Mouse (Mus musculus) c-Kit-positive CD71-negative TER-119-negative erythroid progenitor cells, embryonic 14.5 days (primary cell): ENCODE data around the gene Akr1c19.

Experiments
- DNase-seq: peaks from one replicate; pipeline ENCODE4 v3.0.0-alpha.2; 2013; ENCODE audit warnings: low read depth

The Akr1c19 gene

DNA sequence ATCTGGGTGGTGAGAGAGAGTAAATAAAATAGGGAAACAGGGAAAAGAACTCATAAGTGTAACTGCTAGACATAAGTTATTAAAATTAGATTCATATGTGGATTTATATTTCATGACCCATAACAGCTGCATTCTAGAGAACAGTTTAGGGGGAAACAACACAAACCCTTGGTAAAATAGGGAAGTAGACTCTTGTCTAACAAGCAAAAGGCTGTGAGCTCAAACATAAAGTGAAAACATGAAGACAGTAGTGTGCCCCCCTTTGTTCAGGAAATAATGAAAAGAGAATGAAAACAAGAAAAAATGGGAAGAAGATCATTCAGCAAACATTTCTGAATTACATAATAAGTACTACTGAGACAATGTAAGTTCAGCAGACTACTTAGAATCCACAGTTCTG lies 42.4 kb downstream of the Akr1c19 start:
- no peak for DNase-seq

DNA sequence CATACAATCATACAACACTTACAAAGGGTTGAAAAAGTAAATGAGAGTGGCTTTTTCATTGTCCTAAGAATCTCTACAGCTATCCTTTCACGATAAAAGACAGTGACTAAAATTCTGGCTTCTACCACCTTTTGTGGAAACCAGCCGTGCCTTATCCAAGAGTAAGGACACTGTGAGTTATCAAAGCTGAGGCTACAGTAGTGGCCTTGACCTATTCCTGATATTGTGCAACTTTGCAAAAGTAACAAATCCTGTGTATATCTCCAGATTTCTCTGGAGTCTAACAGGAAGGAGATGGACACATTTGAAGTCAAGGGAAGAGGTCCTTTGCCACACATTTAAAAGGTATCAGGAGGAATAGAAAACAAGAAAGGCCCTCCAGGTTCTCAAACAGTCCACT lies 49.0 kb downstream of the Akr1c19 start:
- DNase-seq = no peak

DNA sequence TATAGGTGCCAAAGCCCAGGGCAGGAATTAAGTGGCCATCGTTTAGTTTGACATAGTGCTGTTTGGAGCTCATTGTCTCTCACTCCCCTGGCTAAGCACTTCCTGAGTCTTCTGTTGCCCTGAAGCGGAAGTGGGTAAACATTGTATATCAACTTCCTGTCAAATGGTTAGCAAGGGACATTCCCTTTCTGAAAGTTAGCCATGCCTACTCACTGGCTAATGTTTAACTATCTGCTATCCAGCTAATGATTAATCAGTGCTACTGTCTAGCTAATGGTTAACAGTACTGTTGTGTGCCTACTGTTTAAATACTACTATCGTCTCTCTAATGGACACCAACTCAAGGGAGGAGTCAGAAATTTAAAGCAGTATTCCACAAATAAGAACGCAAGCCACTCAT lies 50.8 kb downstream of the Akr1c19 start, which contains the start of gene Akr1c12:
Gene Akr1c12 (minus strand): TSS at position 150 of the 400 bp plus-strand sequence.
- DNase-seq = no peak

DNA sequence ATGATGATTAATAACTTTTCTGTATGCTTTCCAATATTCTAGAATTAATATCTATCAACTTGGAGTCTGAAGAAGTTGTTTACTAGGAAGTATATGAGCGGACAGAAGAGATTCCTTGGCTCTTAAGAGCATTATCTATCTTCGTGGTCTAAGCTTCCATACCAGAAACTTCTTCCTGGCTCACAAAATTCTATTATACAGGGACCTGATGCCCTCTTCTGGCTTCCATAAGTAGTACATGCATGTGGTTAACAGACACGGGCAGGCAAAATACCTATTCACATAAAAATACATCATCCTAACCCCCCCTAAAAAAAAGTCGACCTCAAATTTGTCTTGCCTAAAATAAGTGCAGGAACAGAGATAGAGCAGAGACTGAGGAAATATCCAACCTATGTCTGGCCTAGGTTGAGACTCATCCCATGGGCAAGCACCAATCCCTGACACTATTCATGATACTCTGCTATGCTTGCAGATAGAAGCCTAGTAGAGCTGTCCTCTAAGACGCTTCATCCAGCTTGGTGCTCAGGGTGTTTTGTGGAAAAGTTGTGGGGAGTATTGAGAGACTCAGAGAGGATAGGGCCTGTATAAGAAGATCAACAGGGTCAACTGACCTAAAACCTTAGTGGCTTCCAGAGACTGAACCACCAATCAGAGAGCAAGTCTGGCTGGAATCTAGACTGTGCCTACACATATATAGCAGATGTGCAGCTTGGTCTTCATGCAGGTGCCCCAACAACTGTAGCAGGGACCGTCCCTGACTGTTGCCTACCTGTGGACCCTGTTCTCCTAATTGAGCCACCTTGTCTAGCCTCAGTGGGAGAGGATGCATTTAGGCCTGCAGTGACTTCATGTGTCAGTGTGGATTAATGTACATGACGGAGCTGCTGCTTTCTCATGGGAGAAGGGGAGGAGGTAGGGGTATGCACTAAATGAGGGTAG lies 53.2 kb downstream of the Akr1c19 start:
- DNase-seq = no peak

GRCm38 (mm10) chr13:4296991-4297390 lies 68.5 kb downstream of the Akr1c19 start:
- no peak for DNase-seq
